Comparison of ENCODE assay signal across 8 mouse cellular contexts in the genomic region with DNA sequence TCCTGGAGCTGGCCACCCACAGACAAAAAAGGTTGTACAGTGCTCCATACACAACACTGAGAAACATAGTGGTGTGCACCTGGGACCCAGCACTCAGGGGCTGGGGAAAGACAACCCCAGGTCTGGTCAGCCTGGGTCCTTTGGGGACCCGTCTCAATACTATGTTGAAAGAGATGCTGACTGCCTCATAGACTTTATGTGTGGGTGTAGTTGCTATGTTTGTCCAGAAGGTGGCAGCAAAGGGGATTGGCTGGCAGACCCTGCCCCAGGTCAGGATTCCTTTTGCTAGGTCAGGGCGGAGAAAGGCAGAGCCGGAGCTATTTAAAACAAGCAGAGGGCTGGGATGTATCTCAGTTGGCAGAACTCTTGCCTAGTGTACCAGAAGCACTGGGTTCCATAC.
DNase-seq lines count a peak whose midpoint lies in the region; ATAC-seq and TF ChIP-seq lines count a peak whose summit lies in the region.

No protein-coding gene starts in this region.

- H3K27ac ChIP-seq in liver, embryonic 12.5 days, result no peak overlapping the region
- no peak overlapping the region for H3K27ac ChIP-seq in olfactory bulb, adult 2 months (ENCODE audit: insufficient read depth, low read depth, low read length)

- no peak overlapping the region for H3K9ac ChIP-seq in liver, embryonic 12.5 days

- peak; percentile 76; the same call in 1 of the 2 replicates for ATAC-seq in granulocyte monocyte progenitor cell, adult 5-6 weeks (replicated peaks; ENCODE audit: poor library complexity, severe bottlenecking)
- 0 out of 2 replicates have a peak, but pooled peaks have one; percentile 10 for ATAC-seq in liver, embryonic 12.5 days

- DNase-seq in cerebellum, adult 18-20 months, result peak; percentile 58 to 62
- DNase-seq in cerebellum, adult 8-10 months, result no peak
- DNase-seq in 3T3-L1 (ENCODE audit: low read depth, low spot score), result peak; percentile 66
- DNase-seq in brain, embryonic 14.5 days (ENCODE audit: low read depth), result peak; percentile 69
- no peak for DNase-seq in layer of hippocampus, adult 8-10 months (ENCODE audit: low spot score in 2 of 2)

- H3K4me2 ChIP-seq in liver, embryonic 12.5 days, result no peak overlapping the region

- no peaks in the 10 kb centered on the region for H3K9me3 ChIP-seq in liver, embryonic 12.5 days (replicated peaks)

- no peak overlapping the region for H3K4me3 ChIP-seq in liver, embryonic 12.5 days
- H3K4me3 ChIP-seq in olfactory bulb, adult 2 months (ENCODE audit: insufficient read depth, low read depth, low read length), result no peak overlapping the region

- TF ChIP-seq CTCF in brain, embryonic 14.5 days (IDR thresholded peaks at IDR 0.05; ENCODE audit: borderline replicate concordance, extremely low read depth, insufficient read depth, insufficient read length), result peak; percentile 82
- peak; percentile 39; the same call in 1 of the 2 replicates for TF ChIP-seq CTCF in olfactory bulb, adult 2 months (IDR thresholded peaks at IDR 0.05; ENCODE audit: insufficient read depth, low read depth, low read length)

- H3K27me3 ChIP-seq in liver, embryonic 12.5 days (replicated peaks), result peaks cover 21% of the 10 kb centered on the region; the same call in 1 of the 2 replicates

- H3K4me1 ChIP-seq in liver, embryonic 12.5 days, result no peaks in the 10 kb centered on the region
- no peaks in the 10 kb centered on the region for H3K4me1 ChIP-seq in olfactory bulb, adult 2 months (ENCODE audit: control insufficient read depth, insufficient read depth, low read length)

- 31% methylated on average over 3 of the region's 3 CpGs for WGBS in liver, embryonic 12.5 days (ENCODE audit: insufficient replicate concordance)
- 46% methylated on average over 3 of the region's 3 CpGs for WGBS in olfactory bulb, adult 2 months

- no peak for TF ChIP-seq POLR2A in brain, embryonic 14.5 days (IDR thresholded peaks at IDR 0.05; ENCODE audit: borderline replicate concordance, extremely low read depth, insufficient read depth, insufficient read length, poor library complexity, severe bottlenecking)
- TF ChIP-seq POLR2A in olfactory bulb, adult 2 months (IDR thresholded peaks at IDR 0.05; ENCODE audit: insufficient read depth, low read depth, low read length), result no peak

- no peaks in the 10 kb centered on the region for H3K36me3 ChIP-seq in liver, embryonic 12.5 days

Comparison
In these comparisons a context has a peak if more than half of its experiments do, and no peak if none do; other contexts are left out.
1. DNase-seq: peak in cerebellum, adult 18-20 months (2 of 2), 3T3-L1 (single experiment) and brain, embryonic 14.5 days (single experiment); none in cerebellum, adult 8-10 months (single experiment) and layer of hippocampus, adult 8-10 months (0 of 2).